Mouse (Mus musculus): ENCODE data around the gene Gm44511. TPM values are rescaled to one million over a fixed set of nuclear protein-coding genes. Genes with fewer than 3 reads are reported as not detected.

Gene Gm44511
- polyA plus RNA-seq, 1 experiment from 2014 or later = not detected

DNA sequence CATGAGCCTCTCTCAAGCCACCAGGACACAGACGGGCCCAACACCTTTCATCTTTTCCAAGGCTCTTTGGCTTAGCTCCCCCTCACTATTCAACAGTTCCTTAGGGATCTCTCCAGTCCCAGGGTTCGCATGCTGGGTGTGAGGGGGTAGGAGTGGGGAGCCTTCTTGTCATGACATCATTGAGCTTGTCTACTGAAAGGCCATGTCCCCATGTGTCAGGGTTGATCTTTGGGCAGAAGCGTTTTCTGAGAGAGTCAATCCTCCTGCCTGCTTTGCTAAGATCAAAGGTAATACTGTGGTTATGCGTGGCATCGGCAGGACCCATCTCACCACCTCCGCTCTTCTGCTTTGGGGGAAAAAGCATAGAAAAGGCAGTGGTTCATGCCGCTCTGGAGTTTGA lies 88.7 kb downstream of the Gm44511 start:
- no peak for ATAC-seq (ENCODE audit: borderline replicate concordance, extremely low read depth, low FRiP score, low TSS enrichment)
- H3K27ac ChIP-seq = no peak overlapping the region
- 85% methylated on average over 7 of the region's 7 CpGs for WGBS
- H3K4me2 ChIP-seq = no peak overlapping the region
- H3K4me1 ChIP-seq = no peaks in the 10 kb centered on the region
- H3K36me3 ChIP-seq = no peaks in the 10 kb centered on the region
- H3K4me3 ChIP-seq = no peak overlapping the region
- no peaks in the 10 kb centered on the region for H3K27me3 ChIP-seq
- no peaks in the 10 kb centered on the region for H3K9me3 ChIP-seq
- no peak overlapping the region for H3K9ac ChIP-seq

DNA sequence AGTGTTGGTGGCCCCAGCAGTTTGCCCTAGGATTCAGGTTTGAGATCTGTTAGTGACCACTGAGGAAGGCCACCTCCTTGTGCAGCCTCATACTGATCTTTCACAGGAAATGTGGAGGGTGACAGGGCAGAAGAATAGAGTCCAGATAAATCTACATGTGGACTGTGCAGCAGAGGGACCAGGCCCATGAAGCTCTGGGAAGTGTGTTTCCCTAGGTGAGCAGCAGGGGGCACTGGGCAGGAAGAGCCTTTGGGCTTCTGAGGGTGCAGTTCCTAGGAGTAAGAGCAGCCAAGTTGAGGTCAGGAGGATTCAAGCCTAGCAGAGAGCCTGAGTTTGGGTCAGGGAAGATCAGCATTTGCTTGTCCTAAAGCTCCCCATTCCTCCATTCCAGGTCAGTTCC lies 90.0 kb downstream of the Gm44511 start:
- Histone ChIP-seq H3K27me3 (no peaks in the 10 kb centered on the region), H3K4me3 (no peak overlapping the region), H3K9me3 (no peaks in the 10 kb centered on the region), H3K4me1 (no peaks in the 10 kb centered on the region), H3K4me2 (no peak overlapping the region), H3K9ac (no peak overlapping the region), H3K27ac (no peak overlapping the region), H3K36me3 (no peaks in the 10 kb centered on the region)
- ATAC-seq (ENCODE audit: borderline replicate concordance, extremely low read depth, low FRiP score, low TSS enrichment) = no peak

DNA sequence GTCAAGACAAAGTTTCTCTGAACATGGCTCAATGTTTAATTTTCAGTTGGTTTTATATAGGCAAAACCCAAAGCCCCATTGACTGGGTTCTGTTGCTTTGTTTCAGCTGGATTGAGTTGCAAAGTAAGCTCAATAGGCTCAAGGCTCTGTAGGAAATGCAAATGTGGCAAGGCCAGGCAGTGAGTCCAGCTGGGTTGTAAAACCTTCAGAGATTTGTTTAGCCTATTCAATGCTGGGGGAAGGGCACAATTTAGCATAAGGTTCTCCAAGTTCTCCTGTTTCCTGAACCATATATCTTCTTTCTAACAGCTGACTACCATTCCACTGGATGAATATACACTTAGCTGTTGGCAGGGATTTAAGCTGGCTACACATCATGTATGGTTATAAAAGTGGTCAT lies 91.2 kb downstream of the Gm44511 start:
- Histone ChIP-seq H3K9ac (no peak overlapping the region), H3K4me3 (no peak overlapping the region), H3K27me3 (no peaks in the 10 kb centered on the region), H3K9me3 (no peaks in the 10 kb centered on the region), H3K4me2 (no peak overlapping the region), H3K36me3 (no peaks in the 10 kb centered on the region), H3K27ac (no peak overlapping the region), H3K4me1 (no peaks in the 10 kb centered on the region)
- no peak for ATAC-seq (ENCODE audit: borderline replicate concordance, extremely low read depth, low FRiP score, low TSS enrichment)

DNA sequence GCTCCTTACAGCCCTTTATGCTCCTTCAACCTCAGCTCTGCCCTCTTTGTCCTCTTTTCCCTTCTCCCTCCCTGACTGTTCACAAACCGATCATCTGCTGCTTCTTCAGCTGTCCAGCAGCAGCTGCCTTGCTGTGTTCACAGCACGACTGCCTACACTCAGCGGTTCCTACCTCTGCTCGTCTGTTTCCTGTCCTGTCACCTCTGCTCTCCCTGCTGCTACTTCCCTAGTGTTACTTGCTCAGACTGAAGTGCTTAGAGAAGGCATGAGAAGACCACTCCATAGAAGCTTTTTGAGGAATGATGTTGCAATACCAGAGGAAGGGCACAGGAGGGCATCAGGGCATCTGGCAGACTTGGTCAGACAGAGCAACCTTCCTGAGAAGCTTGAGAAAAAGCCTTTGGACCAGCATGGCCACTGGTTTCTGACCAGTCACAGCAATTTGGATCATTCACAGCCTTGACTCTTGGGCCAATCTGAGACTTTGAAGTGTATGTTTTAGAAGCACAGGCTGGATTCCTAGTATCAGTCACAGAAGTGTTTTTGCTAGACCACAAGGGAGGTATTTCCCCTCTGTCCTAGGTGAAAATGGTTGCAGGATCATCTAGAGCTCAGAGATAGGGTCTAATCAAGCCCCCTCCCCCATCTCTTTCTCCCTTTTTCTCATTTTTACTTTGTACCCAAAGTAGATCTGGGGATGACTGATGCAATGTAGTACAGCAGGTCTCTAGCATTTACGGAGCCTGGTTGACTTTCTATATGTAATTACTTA lies 92.0 kb downstream of the Gm44511 start:
- Histone ChIP-seq H3K36me3 (no peaks in the 10 kb centered on the region), H3K27ac (no peak overlapping the region), H3K4me1 (no peaks in the 10 kb centered on the region), H3K4me2 (no peak overlapping the region), H3K9me3 (no peaks in the 10 kb centered on the region), H3K4me3 (no peak overlapping the region), H3K9ac (no peak overlapping the region), H3K27me3 (no peaks in the 10 kb centered on the region)
- ATAC-seq (ENCODE audit: borderline replicate concordance, extremely low read depth, low FRiP score, low TSS enrichment) = no peak
- WGBS = 43% methylated on average over 5 of the region's 5 CpGs

DNA sequence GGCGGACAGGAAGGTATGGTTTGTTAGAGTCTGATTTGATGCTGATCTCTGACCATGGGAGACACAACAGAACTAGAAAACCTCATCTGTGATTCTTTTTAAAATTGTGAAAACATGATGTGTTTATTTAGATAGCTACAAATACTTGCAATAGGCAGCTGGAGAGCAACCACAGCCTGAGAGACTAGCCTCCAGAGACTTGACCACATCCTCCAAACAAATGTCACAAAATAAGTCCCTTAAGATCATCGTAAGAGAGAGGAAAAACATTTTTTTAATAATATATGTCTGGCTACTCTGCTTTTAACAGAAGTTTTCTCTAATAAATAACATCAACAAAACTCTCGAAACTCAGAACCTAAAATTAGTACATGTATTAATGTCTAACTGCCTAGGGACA lies 94.1 kb downstream of the Gm44511 start:
- H3K27me3 ChIP-seq = no peaks in the 10 kb centered on the region
- WGBS = 78% methylated on average over 3 of the region's 3 CpGs
- no peak overlapping the region for H3K4me3 ChIP-seq
- H3K27ac ChIP-seq = no peak overlapping the region
- no peak overlapping the region for H3K9ac ChIP-seq
- ATAC-seq (ENCODE audit: borderline replicate concordance, extremely low read depth, low FRiP score, low TSS enrichment) = no peak
- H3K9me3 ChIP-seq = no peaks in the 10 kb centered on the region
- H3K4me2 ChIP-seq = no peak overlapping the region
- no peaks in the 10 kb centered on the region for H3K36me3 ChIP-seq
- H3K4me1 ChIP-seq = no peaks in the 10 kb centered on the region

Other genes starting within 250 kb of the Gm44511 start
- gene A2ml1, start 244.7 kb downstream of the Gm44511 start, polyA plus RNA-seq (2015; fragmentation: Nextera tagmentation; extraction: Ambion mirVana) = 2.4 and 2.8 TPM in 2 replicates
- gene Klrb1a, start 202.8 kb downstream of the Gm44511 start, polyA plus RNA-seq (2015; fragmentation: Nextera tagmentation; extraction: Ambion mirVana) = not detected in 2 replicates
- not detected in 2 replicates for gene Clec2h, start 163.9 kb downstream of the Gm44511 start, polyA plus RNA-seq (2015; fragmentation: Nextera tagmentation; extraction: Ambion mirVana)
- gene Klrb1, start 103.3 kb downstream of the Gm44511 start, polyA plus RNA-seq (2015; fragmentation: Nextera tagmentation; extraction: Ambion mirVana) = not detected in 2 replicates
- 0.15 and 0.16 TPM in 2 replicates for gene Klrb1c, start 37.1 kb downstream of the Gm44511 start, polyA plus RNA-seq (2015; fragmentation: Nextera tagmentation; extraction: Ambion mirVana)
- 0.16 and 0.18 TPM in 2 replicates for gene Klrb1b, start within 50 bp of the Gm44511 start, polyA plus RNA-seq (2015; fragmentation: Nextera tagmentation; extraction: Ambion mirVana)
- gene Clec2i, start 61.3 kb upstream of the Gm44511 start, polyA plus RNA-seq (2015; fragmentation: Nextera tagmentation; extraction: Ambion mirVana) = 0.24 and 0.32 TPM in 2 replicates
- gene BC035044, start 64.8 kb upstream of the Gm44511 start, polyA plus RNA-seq (2015; fragmentation: Nextera tagmentation; extraction: Ambion mirVana) = 0.83 and 1.4 TPM in 2 replicates
- 0.16 TPM in 1 of 2 replicates, not detected in the other for gene Clec2g, start 108.1 kb upstream of the Gm44511 start, polyA plus RNA-seq (2015; fragmentation: Nextera tagmentation; extraction: Ambion mirVana)
- gene Klrb1f, start 219.6 kb upstream of the Gm44511 start, polyA plus RNA-seq (2015; fragmentation: Nextera tagmentation; extraction: Ambion mirVana) = 0.51 TPM in 1 of 2 replicates, not detected in the other